Mouse (Mus musculus) spleen, postnatal 36 days (tissue): ENCODE results near the gene Jaml.

Experiments used
- DNase-seq, 2 experiments: peaks; one replicate each; pipeline ENCODE4 v3.0.0; 2022; ENCODE audit warnings: low spot score in 2 of 2, mixed read lengths in 1 of 2

Gene Jaml

GRCm38 (mm10) chr9:45121001-45121400 lies 42.0 kb downstream of the Jaml start:
- no peak for DNase-seq

- peak; percentile 77 to 83 for DNase-seq
Observed at GRCm38 (mm10) chr9:45121769-45122168, 42.8 kb downstream of the Jaml start.

- peak; percentile 86 to 91 for DNase-seq
Observed at GRCm38 (mm10) chr9:45122209-45122761, 43.3 kb downstream of the Jaml start.

- DNase-seq: no peak
Observed at GRCm38 (mm10) chr9:45125211-45125610, 46.2 kb downstream of the Jaml start.

- peak; percentile 43 to 49 for DNase-seq
Observed at GRCm38 (mm10) chr9:45126941-45127340, 48.0 kb downstream of the Jaml start.

GRCm38 (mm10) chr9:45130119-45130518 lies 51.1 kb downstream of the Jaml start:
- DNase-seq: no peak

GRCm38 (mm10) chr9:45133484-45134310 lies 54.7 kb downstream of the Jaml start:
- DNase-seq: peak; percentile 74 to 75

GRCm38 (mm10) chr9:45136442-45137169 lies 57.6 kb downstream of the Jaml start:
- DNase-seq: no peak

GRCm38 (mm10) chr9:45138191-45139032 lies 59.4 kb downstream of the Jaml start, which contains the start of gene Scn4b:
Gene Scn4b, plus strand, starts transcription at chr9:45138395.
- DNase-seq: peak; percentile 36 to 45

GRCm38 (mm10) chr9:45139082-45139481 lies 60.1 kb downstream of the Jaml start:
- DNase-seq: no peak

GRCm38 (mm10) chr9:45140945-45141344 lies 62.0 kb downstream of the Jaml start:
- DNase-seq: no peak

GRCm38 (mm10) chr9:45142686-45143085 lies 63.7 kb downstream of the Jaml start:
- no peak for DNase-seq

- DNase-seq: no peak
Observed at GRCm38 (mm10) chr9:45145533-45146266, 66.7 kb downstream of the Jaml start.

GRCm38 (mm10) chr9:45146267-45146597 lies 67.2 kb downstream of the Jaml start:
- peak; percentile 55 to 63 for DNase-seq

- no peak for DNase-seq
Observed at GRCm38 (mm10) chr9:45150933-45151332, 72.0 kb downstream of the Jaml start.

GRCm38 (mm10) chr9:45153361-45153760 lies 74.4 kb downstream of the Jaml start:
- no peak for DNase-seq
